Mouse (Mus musculus): ENCODE measurements around the gene Ptprh. TPM values are rescaled to one million over a fixed set of nuclear protein-coding genes. Genes with fewer than 3 reads are reported as not detected.
A peak's percentile ranks its signal among the peaks of the same experiment; 100 is the strongest.
"Not testable (repeated sequence)": the region's sequence is repeated elsewhere in the genome, so short reads cannot be mapped to it uniquely, and the experiment has no call there.

Ptprh gene
- polyA plus RNA-seq, 1 experiment: 0.15 TPM

DNA sequence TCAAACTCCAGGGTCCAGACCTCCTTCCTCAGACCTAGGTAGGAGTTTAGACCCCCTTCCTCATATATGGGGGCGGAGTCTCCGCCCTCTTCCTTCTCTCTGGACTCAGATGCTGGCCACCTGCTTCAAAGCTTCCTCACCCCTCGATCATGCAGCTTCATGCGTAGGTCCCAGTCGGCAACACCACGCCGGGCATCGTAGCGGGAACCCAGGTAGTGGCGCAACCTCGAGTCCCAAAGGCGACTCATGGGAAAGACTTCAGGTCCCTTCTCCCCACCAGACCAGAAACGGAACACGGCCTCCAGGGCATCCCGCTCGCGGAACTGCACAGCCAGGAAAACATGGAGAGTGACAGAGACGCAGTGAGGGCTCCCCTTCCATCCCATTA lies 76.5 kb downstream of the Ptprh start:
- peaks cover 4% of the 10 kb centered on the region for H3K4me1 ChIP-seq (replicated peaks; ENCODE audit: control insufficient read depth, insufficient read depth, low read length)
- no peak for DNase-seq
- no peaks in the 10 kb centered on the region for H3K36me3 ChIP-seq (ENCODE audit: control insufficient read depth, insufficient read depth, low read length)
- WGBS: 74% methylated on average over 18 of the region's 18 CpGs
- TF ChIP-seq CTCF (IDR thresholded peaks at IDR 0.05; ENCODE audit: borderline replicate concordance, control insufficient read depth, extremely low read depth, insufficient read depth, low read length, poor library complexity) (no peak), POLR2A (IDR thresholded peaks at IDR 0.05; ENCODE audit: control insufficient read depth, extremely low read depth, insufficient read depth, low read length, poor library complexity) (no peak)
- H3K27ac ChIP-seq (ENCODE audit: control insufficient read depth, insufficient read depth, low read length): no peak overlapping the region
- no peak overlapping the region for H3K4me3 ChIP-seq (ENCODE audit: control insufficient read depth, insufficient read depth, low read length)
- peaks cover 5% of the 10 kb centered on the region for H3K27me3 ChIP-seq (ENCODE audit: control insufficient read depth, insufficient read depth, low read length)

DNA sequence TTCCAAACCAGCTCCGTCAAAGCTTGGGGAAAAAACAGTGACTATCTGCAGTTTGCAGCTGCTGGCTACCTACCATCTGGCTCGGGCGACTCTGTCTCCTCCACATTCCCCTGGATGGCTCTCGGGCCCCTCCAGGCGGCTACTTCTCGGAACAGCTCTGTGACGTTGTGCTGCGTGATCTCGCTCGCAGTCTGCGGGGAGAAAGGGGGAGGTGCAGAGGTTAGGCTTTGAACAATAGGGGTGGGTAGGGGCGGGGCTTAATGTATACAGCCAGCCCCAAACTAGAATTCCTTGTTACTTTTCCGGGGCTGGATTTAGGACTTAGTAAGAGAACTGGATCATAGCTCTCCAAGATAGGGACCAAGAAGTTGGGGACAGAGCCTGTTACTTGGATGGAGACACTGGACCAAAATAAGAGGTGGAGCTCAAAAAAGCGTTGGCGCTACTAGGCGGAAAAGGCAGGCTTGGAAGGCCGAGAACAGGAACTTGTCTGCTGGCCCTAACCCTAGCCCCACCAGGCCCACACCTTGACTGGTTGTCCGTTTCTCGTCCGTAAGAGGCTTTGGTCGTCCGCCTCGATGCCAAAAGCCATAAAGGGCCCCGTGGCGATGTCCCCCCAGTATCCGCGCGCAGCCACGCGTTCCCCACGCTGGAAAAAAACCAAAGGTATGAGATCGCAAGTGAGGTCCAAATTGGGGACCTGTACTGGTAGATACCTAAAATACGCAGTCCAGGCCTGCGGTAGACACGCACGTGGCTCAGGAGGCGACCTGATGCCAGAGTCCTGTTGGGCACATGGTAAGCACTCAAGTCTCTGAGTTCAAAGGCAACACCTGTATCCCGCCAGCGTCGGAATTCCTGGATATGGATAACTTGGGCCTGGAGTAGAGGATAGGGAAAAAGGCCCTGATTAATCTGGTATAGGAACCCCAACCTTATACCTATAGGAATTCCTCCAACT lies 77.2 kb downstream of the Ptprh start:
- peak; percentile 79 for DNase-seq
- Histone ChIP-seq H3K27me3 (ENCODE audit: control insufficient read depth, insufficient read depth, low read length) (peaks cover under 1% of the 10 kb centered on the region), H3K4me1 (replicated peaks; ENCODE audit: control insufficient read depth, insufficient read depth, low read length) (peaks cover 4% of the 10 kb centered on the region), H3K36me3 (ENCODE audit: control insufficient read depth, insufficient read depth, low read length) (no peaks in the 10 kb centered on the region), H3K4me3 (ENCODE audit: control insufficient read depth, insufficient read depth, low read length) (peak overlapping the region; percentile 49), H3K27ac (ENCODE audit: control insufficient read depth, insufficient read depth, low read length) (no peak overlapping the region)
- 24% methylated on average over 40 of the region's 40 CpGs for WGBS
- peak; percentile 83; the same call in 1 of the 2 replicates for TF ChIP-seq CTCF (IDR thresholded peaks at IDR 0.05; ENCODE audit: borderline replicate concordance, control insufficient read depth, extremely low read depth, insufficient read depth, low read length, poor library complexity)
- TF ChIP-seq POLR2A (IDR thresholded peaks at IDR 0.05; ENCODE audit: control insufficient read depth, extremely low read depth, insufficient read depth, low read length, poor library complexity): no peak

DNA sequence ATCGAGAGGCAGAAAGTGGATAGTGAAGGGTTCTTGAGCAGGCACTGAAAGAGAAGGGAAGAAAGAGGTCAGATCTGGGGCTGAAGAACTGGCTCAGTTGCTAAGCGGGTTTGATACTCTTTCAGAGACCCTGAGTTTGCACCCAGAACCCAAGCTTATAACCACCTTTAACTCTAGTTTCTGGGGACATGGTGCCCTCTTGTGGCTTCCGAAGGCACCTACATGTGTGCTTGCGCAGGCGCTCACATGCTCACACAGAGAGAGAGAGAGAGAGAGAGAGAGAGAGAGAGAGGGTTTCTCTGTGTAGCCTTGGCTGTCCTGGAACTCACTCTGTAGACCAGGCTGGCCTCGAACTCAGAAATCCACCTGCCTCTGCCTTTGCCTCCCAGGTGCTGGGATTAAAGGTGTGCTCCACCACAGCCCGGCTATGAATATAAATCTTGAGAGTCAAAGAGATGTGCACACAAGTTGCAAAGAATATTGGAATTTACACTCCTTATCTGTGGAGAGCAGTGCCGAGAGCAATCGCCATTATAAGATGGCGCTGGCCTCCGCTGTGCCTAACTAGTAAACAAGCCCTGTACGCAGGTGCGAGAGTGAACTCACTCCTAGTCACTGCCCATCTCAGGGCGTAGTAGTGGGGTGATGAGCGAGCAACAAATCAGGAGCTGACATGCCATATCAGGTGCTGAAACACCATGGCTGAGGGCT lies 79.5 kb downstream of the Ptprh start, which contains the start of gene Tnni3:
Tnni3 (minus strand) TSS at position 18 of the 711 bp plus-strand sequence.
- DNase-seq: peak; percentile 58
- not testable (repeated sequence) for H3K36me3 ChIP-seq (ENCODE audit: control insufficient read depth, insufficient read depth, low read length); H3K27ac ChIP-seq (ENCODE audit: control insufficient read depth, insufficient read depth, low read length); H3K27me3 ChIP-seq (ENCODE audit: control insufficient read depth, insufficient read depth, low read length); H3K4me3 ChIP-seq (ENCODE audit: control insufficient read depth, insufficient read depth, low read length)
- 66% methylated on average over 15 of the region's 15 CpGs for WGBS
- peaks cover 16% of the 10 kb centered on the region for H3K4me1 ChIP-seq (replicated peaks; ENCODE audit: control insufficient read depth, insufficient read depth, low read length)
- peak; percentile 47; the same call in 1 of the 2 replicates for TF ChIP-seq CTCF (IDR thresholded peaks at IDR 0.05; ENCODE audit: borderline replicate concordance, control insufficient read depth, extremely low read depth, insufficient read depth, low read length, poor library complexity)

DNA sequence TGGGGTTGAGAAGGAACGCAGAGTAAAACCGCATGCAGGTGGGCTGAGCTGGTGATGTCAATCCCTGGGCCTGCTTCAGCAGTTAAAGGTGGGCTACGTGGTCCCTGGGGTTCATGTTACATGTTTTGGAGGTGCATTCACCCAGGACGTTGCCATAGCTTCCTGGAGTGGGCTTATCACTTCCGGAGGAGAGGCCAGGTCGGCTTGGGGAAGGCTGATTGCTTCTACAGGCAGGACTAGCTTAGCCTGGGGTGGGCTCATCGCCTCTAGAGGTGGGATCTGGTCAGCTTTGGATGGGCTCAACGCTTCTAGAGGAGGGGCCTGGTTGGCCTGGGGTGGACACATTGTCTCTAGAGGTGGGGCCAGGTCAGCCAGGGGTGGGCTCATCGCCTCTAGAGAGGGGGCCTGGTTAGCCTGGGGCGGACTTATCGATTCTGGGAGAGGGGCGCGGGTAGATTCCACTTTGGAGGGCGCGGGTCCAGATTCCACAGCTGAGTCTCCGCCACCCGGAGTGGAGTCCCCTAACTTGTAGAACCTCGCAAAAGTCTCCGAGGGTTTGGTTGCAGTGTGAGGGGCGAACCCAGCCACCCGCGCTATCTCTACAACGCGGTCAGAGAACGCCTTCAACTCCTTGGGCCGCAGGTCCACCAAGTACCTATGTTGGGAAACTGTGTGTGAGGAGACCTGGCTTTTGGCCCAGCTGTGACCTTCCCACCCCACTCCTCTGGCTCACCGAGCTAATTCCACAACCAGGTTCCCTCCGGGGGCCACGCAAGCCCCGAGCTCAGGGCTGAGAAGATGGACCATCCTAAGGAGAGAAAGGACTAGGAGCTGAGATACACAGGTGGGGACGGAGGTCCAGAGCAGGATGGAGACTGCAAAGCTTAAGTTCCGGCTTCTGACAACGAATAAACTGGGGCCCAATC lies 80.4 kb downstream of the Ptprh start:
- TF ChIP-seq CTCF (IDR thresholded peaks at IDR 0.05; ENCODE audit: borderline replicate concordance, control insufficient read depth, extremely low read depth, insufficient read depth, low read length, poor library complexity) (no peak), POLR2A (IDR thresholded peaks at IDR 0.05; ENCODE audit: control insufficient read depth, extremely low read depth, insufficient read depth, low read length, poor library complexity) (no peak)

DNA sequence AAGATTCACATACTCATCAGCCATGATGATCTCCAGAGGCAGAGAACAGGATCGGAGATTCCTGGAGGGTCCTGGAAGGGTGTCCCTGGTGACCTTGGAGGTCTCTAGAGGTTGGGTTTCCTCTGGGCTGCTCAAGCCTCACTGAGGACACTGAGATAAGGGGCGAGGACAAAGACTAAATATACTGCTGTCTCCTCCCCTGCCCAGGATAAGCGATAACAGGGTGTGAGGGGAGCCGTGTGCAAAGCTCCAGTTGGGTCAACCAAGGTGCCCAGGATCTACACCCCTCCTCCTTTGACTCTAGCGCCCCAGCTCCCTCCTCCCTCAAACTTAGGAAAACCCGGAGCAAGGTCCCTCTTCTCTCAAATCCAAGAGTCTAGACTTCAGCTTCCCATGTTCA lies 81.5 kb downstream of the Ptprh start:
- WGBS: 93% methylated on average over 6 of the region's 6 CpGs

More for the DNA sequence above, 80.4 kb downstream of the Ptprh start:
- Histone ChIP-seq H3K27me3 (ENCODE audit: control insufficient read depth, insufficient read depth, low read length) (no peaks in the 10 kb centered on the region; the same call in 1 of the 2 replicates), H3K36me3 (ENCODE audit: control insufficient read depth, insufficient read depth, low read length) (no peaks in the 10 kb centered on the region), H3K4me1 (replicated peaks; ENCODE audit: control insufficient read depth, insufficient read depth, low read length) (peaks cover 16% of the 10 kb centered on the region), H3K27ac (ENCODE audit: control insufficient read depth, insufficient read depth, low read length) (no peak overlapping the region), H3K4me3 (ENCODE audit: control insufficient read depth, insufficient read depth, low read length) (no peak overlapping the region)
- WGBS: 96% methylated on average over 33 of the region's 33 CpGs
- no peak for DNase-seq

More for the DNA sequence above, 81.5 kb downstream of the Ptprh start:
- DNase-seq: no peak
- H3K4me3 ChIP-seq (ENCODE audit: control insufficient read depth, insufficient read depth, low read length): no peak overlapping the region
- no peaks in the 10 kb centered on the region for H3K36me3 ChIP-seq (ENCODE audit: control insufficient read depth, insufficient read depth, low read length)
- no peaks in the 10 kb centered on the region; the same call in 1 of the 2 replicates for H3K27me3 ChIP-seq (ENCODE audit: control insufficient read depth, insufficient read depth, low read length)
- no peak for TF ChIP-seq POLR2A (IDR thresholded peaks at IDR 0.05; ENCODE audit: control insufficient read depth, extremely low read depth, insufficient read depth, low read length, poor library complexity)
- no peak for TF ChIP-seq CTCF (IDR thresholded peaks at IDR 0.05; ENCODE audit: borderline replicate concordance, control insufficient read depth, extremely low read depth, insufficient read depth, low read length, poor library complexity)
- peaks cover 20% of the 10 kb centered on the region for H3K4me1 ChIP-seq (replicated peaks; ENCODE audit: control insufficient read depth, insufficient read depth, low read length)
- no peak overlapping the region for H3K27ac ChIP-seq (ENCODE audit: control insufficient read depth, insufficient read depth, low read length)

Measured in thymus, adult 2 months (tissue).